Mouse (Mus musculus) common myeloid progenitor, adult 5-6 weeks (primary cell): ENCODE results near the gene Mfsd4b1. TPM values are rescaled to one million over a fixed set of nuclear protein-coding genes. Genes with fewer than 3 reads are reported as not detected.
"Not testable (repeated sequence)": the region's sequence is repeated elsewhere in the genome, so short reads cannot be mapped to it uniquely, and the experiment has no call there.

Experiments
- ATAC-seq: replicated peaks from 2 replicates; pipeline ENCODE4 v1.8.0; 2016; ENCODE audit warnings: low read depth, mild to moderate bottlenecking, moderate TSS enrichment, inconsistent platforms; ENCODE audit not compliant: poor library complexity, severe bottlenecking
- total RNA-seq: library from RNA; stranded (forward); fragments of 200-1000, 187-1606 nt; gene quantifications from 2 replicates; pipeline ENCODE4 v1.2.3, GENCODE M21; 2017

Mfsd4b1 gene
- total RNA-seq, 1 experiment from 2014 or later, result not detected

GRCm38 (mm10) chr10:40036686-40037560, 11.9 kb upstream of the Mfsd4b1 start:
- ATAC-seq, result no peak

- no peak for ATAC-seq
Observed at GRCm38 (mm10) chr10:40034956-40035355, 9.9 kb upstream of the Mfsd4b1 start.

GRCm38 (mm10) chr10:40032897-40033296, 7.8 kb upstream of the Mfsd4b1 start:
- ATAC-seq, result no peak

- ATAC-seq, result no peak
Observed at GRCm38 (mm10) chr10:40030716-40031115, 5.6 kb upstream of the Mfsd4b1 start.

GRCm38 (mm10) chr10:40029610-40030009, 4.5 kb upstream of the Mfsd4b1 start:
- ATAC-seq, result no peak

- no peak for ATAC-seq
Observed at GRCm38 (mm10) chr10:40028091-40028490, 3.0 kb upstream of the Mfsd4b1 start.

GRCm38 (mm10) chr10:40026546-40026945, 1.5 kb upstream of the Mfsd4b1 start:
- no peak for ATAC-seq

GRCm38 (mm10) chr10:40025560-40025959, 492 bp upstream of the Mfsd4b1 start:
- ATAC-seq, result no peak

GRCm38 (mm10) chr10:40020401-40020800, 4.7 kb downstream of the Mfsd4b1 start:
- no peak for ATAC-seq

GRCm38 (mm10) chr10:40019492-40019891, 5.6 kb downstream of the Mfsd4b1 start:
- no peak for ATAC-seq

GRCm38 (mm10) chr10:40018261-40018860, 6.7 kb downstream of the Mfsd4b1 start:
- ATAC-seq, result no peak

- no peak for ATAC-seq
Observed at GRCm38 (mm10) chr10:40009591-40009990, 15.5 kb downstream of the Mfsd4b1 start.

- ATAC-seq, result not testable (repeated sequence)
Observed at GRCm38 (mm10) chr10:40008847-40009246, 16.2 kb downstream of the Mfsd4b1 start.

GRCm38 (mm10) chr10:40007953-40008352, 17.1 kb downstream of the Mfsd4b1 start:
- ATAC-seq, result no peak

GRCm38 (mm10) chr10:40006963-40007362, 18.1 kb downstream of the Mfsd4b1 start:
- no peak for ATAC-seq

GRCm38 (mm10) chr10:40000746-40001145, 24.3 kb downstream of the Mfsd4b1 start:
- no peak for ATAC-seq

GRCm38 (mm10) chr10:39991155-39991554, 33.9 kb downstream of the Mfsd4b1 start:
- ATAC-seq, result peak; percentile 58; the same call in 1 of the 2 replicates

- ATAC-seq, result no peak
Observed at GRCm38 (mm10) chr10:39986466-39986865, 38.6 kb downstream of the Mfsd4b1 start, which contains the start of gene Mfsd4b5. Gene Mfsd4b5, minus strand, starts transcription at chr10:39986646.

- ATAC-seq, result peak; percentile 63
Observed at GRCm38 (mm10) chr10:39982604-39983003, 42.5 kb downstream of the Mfsd4b1 start.

GRCm38 (mm10) chr10:39978231-39978630, 46.8 kb downstream of the Mfsd4b1 start:
- no peak for ATAC-seq

GRCm38 (mm10) chr10:39977346-39977745, 47.7 kb downstream of the Mfsd4b1 start:
- no peak for ATAC-seq
